Mouse (Mus musculus): Measurements from ENCODE around the gene Atp2b1. TPM values are rescaled to one million over a fixed set of nuclear protein-coding genes. Genes with fewer than 3 reads are reported as not detected.

Gene Atp2b1
- polyA plus RNA-seq, 1 experiment from 2014 or later: 96.2 TPM

DNA sequence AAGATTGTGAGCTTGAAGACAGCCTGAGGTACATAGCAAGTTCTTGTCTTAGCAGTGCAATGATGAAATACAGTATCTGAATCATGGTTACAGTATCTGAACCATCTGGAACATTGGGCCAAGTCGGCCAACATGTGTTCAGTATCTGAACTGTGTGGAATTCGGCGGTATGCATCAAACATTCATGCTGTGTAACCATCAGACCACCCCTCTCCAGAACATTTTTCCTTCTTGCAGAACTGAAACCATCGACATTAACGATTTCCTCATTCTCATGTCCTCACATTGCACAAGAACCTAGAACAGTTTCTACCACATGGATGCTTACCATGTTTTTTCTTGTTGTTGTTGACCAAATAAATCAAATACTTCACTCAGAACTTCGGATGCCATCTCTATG is 32.7 kb upstream of the Atp2b1 start:
- H3K9me3 ChIP-seq (ENCODE audit: control insufficient read depth, low read length): no peaks in the 10 kb centered on the region
- no peaks in the 10 kb centered on the region for H3K27me3 ChIP-seq (ENCODE audit: control insufficient read depth, insufficient read depth, low read length)
- 90% methylated on average over 6 of the region's 6 CpGs for WGBS
- no peak overlapping the region for H3K4me2 ChIP-seq (ENCODE audit: low read depth, severe bottlenecking)
- H3K4me1 ChIP-seq (ENCODE audit: control insufficient read depth, insufficient read depth, low read length): no peaks in the 10 kb centered on the region
- no peak overlapping the region for H3K4me3 ChIP-seq (ENCODE audit: low read depth, low read length)
- H3K9ac ChIP-seq (ENCODE audit: low read length): no peak overlapping the region
- H3K36me3 ChIP-seq (ENCODE audit: control insufficient read depth, insufficient read depth, low read length): no peaks in the 10 kb centered on the region
- no peak overlapping the region for H3K27ac ChIP-seq (replicated peaks; ENCODE audit: low read depth, low read length)
- no peak for ATAC-seq (ENCODE audit: insufficient number of reproducible peaks, low FRiP score, low TSS enrichment, low read depth)
- DNase-seq (ENCODE audit: low spot score): no peak

- no peak for ATAC-seq (ENCODE audit: insufficient number of reproducible peaks, low FRiP score, low TSS enrichment, low read depth)
- no peak overlapping the region for H3K4me2 ChIP-seq (ENCODE audit: low read depth, severe bottlenecking)
- no peak for DNase-seq (ENCODE audit: low spot score)
- H3K4me3 ChIP-seq (ENCODE audit: low read depth, low read length): no peak overlapping the region
- H3K27me3 ChIP-seq (ENCODE audit: control insufficient read depth, insufficient read depth, low read length): no peaks in the 10 kb centered on the region
- no peaks in the 10 kb centered on the region for H3K4me1 ChIP-seq (ENCODE audit: control insufficient read depth, insufficient read depth, low read length)
- WGBS: 80% methylated on average over 5 of the region's 5 CpGs
- no peak overlapping the region for H3K9ac ChIP-seq (ENCODE audit: low read length)
- H3K9me3 ChIP-seq (ENCODE audit: control insufficient read depth, low read length): no peaks in the 10 kb centered on the region
- no peak overlapping the region for H3K27ac ChIP-seq (replicated peaks; ENCODE audit: low read depth, low read length)
- no peaks in the 10 kb centered on the region for H3K36me3 ChIP-seq (ENCODE audit: control insufficient read depth, insufficient read depth, low read length)
These were observed 31.6 kb upstream of the Atp2b1 start for GRCm38 (mm10) chr10:98882587-98882986.

- ATAC-seq (ENCODE audit: insufficient number of reproducible peaks, low FRiP score, low TSS enrichment, low read depth) (no peak), DNase-seq (ENCODE audit: low spot score) (no peak)
- Histone ChIP-seq H3K9me3 (ENCODE audit: control insufficient read depth, low read length) (no peaks in the 10 kb centered on the region), H3K4me3 (ENCODE audit: low read depth, low read length) (no peak overlapping the region), H3K4me1 (ENCODE audit: control insufficient read depth, insufficient read depth, low read length) (no peaks in the 10 kb centered on the region), H3K9ac (ENCODE audit: low read length) (no peak overlapping the region), H3K27ac (replicated peaks; ENCODE audit: low read depth, low read length) (no peak overlapping the region), H3K36me3 (ENCODE audit: control insufficient read depth, insufficient read depth, low read length) (no peaks in the 10 kb centered on the region), H3K4me2 (ENCODE audit: low read depth, severe bottlenecking) (no peak overlapping the region), H3K27me3 (ENCODE audit: control insufficient read depth, insufficient read depth, low read length) (no peaks in the 10 kb centered on the region)
- WGBS: 83% methylated on average over 2 of the region's 2 CpGs
These were observed 29.8 kb upstream of the Atp2b1 start for GRCm38 (mm10) chr10:98884445-98884844.

DNA sequence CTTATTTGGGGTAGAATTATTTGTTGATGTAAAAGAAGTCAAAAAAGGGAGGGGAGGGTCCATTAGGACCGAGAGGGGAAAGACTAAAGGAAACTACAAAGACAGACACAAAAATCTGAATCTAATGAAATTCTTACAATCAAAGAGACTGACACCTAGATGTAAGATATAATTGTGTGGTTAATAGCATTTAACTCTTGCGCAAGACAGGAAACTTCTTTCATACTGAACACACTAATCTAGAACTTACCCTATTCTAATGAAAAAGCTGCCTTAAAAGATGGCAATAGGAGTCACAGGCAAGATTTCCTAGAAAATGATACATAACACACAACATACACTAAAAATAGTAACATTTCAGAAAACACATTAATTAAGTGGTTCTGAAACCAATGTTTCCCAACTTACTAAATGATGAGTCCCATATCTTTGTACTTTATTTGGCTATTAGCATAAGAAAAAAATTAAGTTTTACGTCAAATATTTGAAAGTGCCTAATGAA is 27.4 kb upstream of the Atp2b1 start:
- H3K27me3 ChIP-seq (ENCODE audit: control insufficient read depth, insufficient read depth, low read length): no peaks in the 10 kb centered on the region
- ATAC-seq (ENCODE audit: insufficient number of reproducible peaks, low FRiP score, low TSS enrichment, low read depth) (no peak), DNase-seq (ENCODE audit: low spot score) (no peak)
- no peaks in the 10 kb centered on the region for H3K36me3 ChIP-seq (ENCODE audit: control insufficient read depth, insufficient read depth, low read length)
- no peaks in the 10 kb centered on the region for H3K9me3 ChIP-seq (ENCODE audit: control insufficient read depth, low read length)
- H3K9ac ChIP-seq (ENCODE audit: low read length): no peak overlapping the region
- no peak overlapping the region for H3K27ac ChIP-seq (replicated peaks; ENCODE audit: low read depth, low read length)
- H3K4me1 ChIP-seq (ENCODE audit: control insufficient read depth, insufficient read depth, low read length): no peaks in the 10 kb centered on the region
- WGBS: 91% methylated on average over 3 of the region's 3 CpGs
- no peak overlapping the region for H3K4me3 ChIP-seq (ENCODE audit: low read depth, low read length)
- H3K4me2 ChIP-seq (ENCODE audit: low read depth, severe bottlenecking): no peak overlapping the region

- H3K4me1 ChIP-seq (ENCODE audit: control insufficient read depth, insufficient read depth, low read length): no peaks in the 10 kb centered on the region
- no peaks in the 10 kb centered on the region for H3K27me3 ChIP-seq (ENCODE audit: control insufficient read depth, insufficient read depth, low read length)
- H3K36me3 ChIP-seq (ENCODE audit: control insufficient read depth, insufficient read depth, low read length): no peaks in the 10 kb centered on the region
- WGBS: 91% methylated on average over 4 of the region's 4 CpGs
- H3K4me3 ChIP-seq (ENCODE audit: low read depth, low read length): no peak overlapping the region
- ATAC-seq (ENCODE audit: insufficient number of reproducible peaks, low FRiP score, low TSS enrichment, low read depth) (no peak), DNase-seq (ENCODE audit: low spot score) (no peak)
- no peak overlapping the region for H3K27ac ChIP-seq (replicated peaks; ENCODE audit: low read depth, low read length)
- H3K4me2 ChIP-seq (ENCODE audit: low read depth, severe bottlenecking): no peak overlapping the region
- H3K9ac ChIP-seq (ENCODE audit: low read length): no peak overlapping the region
- no peaks in the 10 kb centered on the region for H3K9me3 ChIP-seq (ENCODE audit: control insufficient read depth, low read length)
These were observed 22.8 kb upstream of the Atp2b1 start for GRCm38 (mm10) chr10:98891361-98891760.

DNA sequence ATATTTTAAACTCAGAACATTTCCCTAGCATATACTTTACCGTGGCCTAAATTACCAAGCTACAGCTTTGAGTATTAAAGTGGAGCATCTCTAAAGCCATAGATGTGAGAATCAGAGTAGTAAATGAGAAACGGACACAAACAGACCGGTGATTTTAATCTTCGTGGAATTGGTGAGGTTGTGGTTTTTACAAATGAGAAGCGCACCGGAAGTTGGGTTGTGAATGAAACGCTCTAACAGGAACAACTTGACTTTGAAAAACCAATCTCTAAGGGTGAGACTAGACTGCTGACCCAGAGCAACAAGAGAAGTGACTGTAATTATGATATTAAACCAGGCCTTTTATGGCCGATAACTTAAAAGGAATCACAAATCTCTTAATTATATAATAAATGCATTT is 16.7 kb upstream of the Atp2b1 start:
- WGBS: 93% methylated on average over 8 of the region's 8 CpGs
- Histone ChIP-seq H3K27ac (replicated peaks; ENCODE audit: low read depth, low read length) (no peak overlapping the region), H3K9me3 (ENCODE audit: control insufficient read depth, low read length) (no peaks in the 10 kb centered on the region), H3K36me3 (ENCODE audit: control insufficient read depth, insufficient read depth, low read length) (no peaks in the 10 kb centered on the region), H3K4me2 (ENCODE audit: low read depth, severe bottlenecking) (no peak overlapping the region), H3K4me1 (ENCODE audit: control insufficient read depth, insufficient read depth, low read length) (no peaks in the 10 kb centered on the region), H3K4me3 (ENCODE audit: low read depth, low read length) (no peak overlapping the region), H3K27me3 (ENCODE audit: control insufficient read depth, insufficient read depth, low read length) (no peaks in the 10 kb centered on the region), H3K9ac (ENCODE audit: low read length) (no peak overlapping the region)
- ATAC-seq (ENCODE audit: insufficient number of reproducible peaks, low FRiP score, low TSS enrichment, low read depth) (no peak), DNase-seq (ENCODE audit: low spot score) (no peak)

DNA sequence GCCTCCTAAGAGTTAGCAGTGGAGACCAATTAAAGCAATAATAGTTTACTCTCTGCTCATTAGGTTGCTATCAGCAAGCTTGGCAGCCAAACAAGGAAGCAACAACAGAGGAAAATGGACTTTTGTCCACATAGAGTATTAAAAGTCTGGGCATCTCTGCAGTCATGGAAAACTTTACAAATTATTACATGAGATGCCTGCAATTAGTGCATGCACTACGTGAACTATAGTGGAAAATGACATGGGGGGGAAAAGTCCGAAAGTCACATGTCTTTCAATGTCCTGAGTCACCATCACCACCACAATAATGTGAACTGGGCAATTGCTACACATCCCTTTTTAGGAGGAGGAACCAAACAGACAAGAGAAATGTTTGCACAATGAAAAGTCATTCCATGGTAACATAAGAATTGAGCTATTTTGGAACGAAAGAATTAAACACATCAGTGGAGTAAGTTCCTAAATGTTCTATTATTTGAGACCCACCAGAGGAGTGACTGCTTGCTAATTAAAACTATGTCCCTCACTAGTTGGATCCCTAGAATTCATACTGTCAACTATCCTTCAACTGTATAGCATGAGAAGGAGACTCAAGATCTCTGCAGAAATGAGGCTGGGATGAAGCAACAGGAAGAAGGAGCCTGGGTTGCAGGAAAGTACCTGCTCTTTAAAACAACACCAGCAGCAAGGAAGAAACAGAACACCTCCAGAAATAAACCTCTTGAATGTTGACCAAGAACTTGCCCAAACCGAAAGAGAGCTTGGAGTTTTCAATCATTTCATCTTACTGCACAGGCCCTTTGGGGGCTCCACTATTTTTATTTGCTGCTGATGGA is 16.1 kb upstream of the Atp2b1 start:
- 91% methylated on average over 4 of the region's 4 CpGs for WGBS

GRCm38 (mm10) chr10:98901533-98901932 is 12.7 kb upstream of the Atp2b1 start:
- H3K36me3 ChIP-seq (ENCODE audit: control insufficient read depth, insufficient read depth, low read length): no peaks in the 10 kb centered on the region
- H3K4me1 ChIP-seq (ENCODE audit: control insufficient read depth, insufficient read depth, low read length): no peaks in the 10 kb centered on the region
- H3K9ac ChIP-seq (ENCODE audit: low read length): no peak overlapping the region
- H3K4me2 ChIP-seq (ENCODE audit: low read depth, severe bottlenecking): no peak overlapping the region
- H3K27ac ChIP-seq (replicated peaks; ENCODE audit: low read depth, low read length): no peak overlapping the region
- ATAC-seq (ENCODE audit: insufficient number of reproducible peaks, low FRiP score, low TSS enrichment, low read depth) (no peak), DNase-seq (ENCODE audit: low spot score) (no peak)
- H3K9me3 ChIP-seq (ENCODE audit: control insufficient read depth, low read length): no peaks in the 10 kb centered on the region
- no peak overlapping the region for H3K4me3 ChIP-seq (ENCODE audit: low read depth, low read length)
- no peaks in the 10 kb centered on the region for H3K27me3 ChIP-seq (ENCODE audit: control insufficient read depth, insufficient read depth, low read length)
- 76% methylated on average over 5 of the region's 5 CpGs for WGBS

More for the DNA sequence above, 16.1 kb upstream of the Atp2b1 start:
- ATAC-seq (ENCODE audit: insufficient number of reproducible peaks, low FRiP score, low TSS enrichment, low read depth): no peak
- no peaks in the 10 kb centered on the region for H3K27me3 ChIP-seq (ENCODE audit: control insufficient read depth, insufficient read depth, low read length)
- H3K4me1 ChIP-seq (ENCODE audit: control insufficient read depth, insufficient read depth, low read length): no peaks in the 10 kb centered on the region
- H3K4me3 ChIP-seq (ENCODE audit: low read depth, low read length): no peak overlapping the region
- H3K9me3 ChIP-seq (ENCODE audit: control insufficient read depth, low read length): no peaks in the 10 kb centered on the region
- no peak for DNase-seq (ENCODE audit: low spot score)
- no peak overlapping the region for H3K4me2 ChIP-seq (ENCODE audit: low read depth, severe bottlenecking)
- H3K9ac ChIP-seq (ENCODE audit: low read length): no peak overlapping the region
- H3K36me3 ChIP-seq (ENCODE audit: control insufficient read depth, insufficient read depth, low read length): no peaks in the 10 kb centered on the region
- no peak overlapping the region for H3K27ac ChIP-seq (replicated peaks; ENCODE audit: low read depth, low read length)
